Mouse (Mus musculus): ENCODE results near the gene Fastk. TPM values are rescaled to one million over a fixed set of nuclear protein-coding genes. Genes with fewer than 3 reads are reported as not detected.
A peak's percentile ranks its signal among the peaks of the same experiment; 100 is the strongest.

The Fastk gene
- polyA plus RNA-seq, 1 experiment from 2014 or later = 125 TPM

DNA sequence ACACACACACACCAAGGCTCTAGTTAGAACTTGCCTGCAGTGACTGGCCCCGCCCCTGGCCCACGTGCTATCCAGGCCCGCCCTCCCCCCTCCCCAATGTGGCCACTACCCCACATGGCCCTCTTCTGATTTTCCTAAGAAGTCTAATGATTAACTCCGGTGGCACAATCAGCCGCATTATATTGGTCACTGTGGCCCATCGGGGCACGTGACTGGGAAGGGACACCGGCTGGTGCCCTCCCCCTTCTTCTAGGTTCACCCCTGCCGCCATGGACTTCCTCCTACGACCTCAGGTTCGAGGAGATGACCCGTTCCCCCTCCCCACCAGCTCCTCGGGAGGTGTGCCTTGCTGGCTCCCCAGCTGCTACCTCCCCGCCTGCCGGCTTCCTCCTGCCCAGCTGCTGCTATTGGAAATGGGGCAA lies 17.1 kb downstream of the Fastk start:
- WGBS = 11% methylated on average over 15 of the region's 15 CpGs

DNA sequence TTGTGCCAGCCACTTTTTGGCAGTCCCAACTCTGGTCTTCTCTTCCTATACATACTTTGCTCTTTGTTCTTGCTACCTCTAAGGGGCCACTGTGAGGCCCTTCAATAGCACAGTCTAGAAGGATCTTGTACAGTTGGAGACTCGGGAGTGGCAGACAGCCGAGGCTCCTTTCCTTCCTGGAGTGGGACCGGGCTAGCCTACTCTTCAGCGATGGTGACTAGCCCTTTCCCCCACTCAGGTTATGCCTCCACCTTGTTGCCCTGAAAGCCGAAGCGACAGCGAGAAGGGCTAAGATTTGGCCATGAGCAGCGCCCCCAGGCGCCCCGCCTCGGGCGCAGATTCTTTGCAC lies 17.8 kb downstream of the Fastk start:
- Histone ChIP-seq H3K9ac (0 out of 2 replicates have a peak overlapping the region, but pooled peaks have one; percentile 10), H3K27me3 (no peaks in the 10 kb centered on the region), H3K4me1 (peaks cover 63% of the 10 kb centered on the region), H3K4me2 (peak overlapping the region; percentile 87), H3K36me3 (peaks cover 32% of the 10 kb centered on the region), H3K9me3 (replicated peaks) (no peaks in the 10 kb centered on the region), H3K27ac (peak overlapping the region; percentile 79), H3K4me3 (replicated peaks) (peak overlapping the region; percentile 78; the same call in 1 of the 2 replicates)
- no peak for ATAC-seq (replicated peaks; ENCODE audit: low FRiP score)
- WGBS = 21% methylated on average over 12 of the region's 12 CpGs

More for the DNA sequence above, 17.1 kb downstream of the Fastk start:
- Histone ChIP-seq H3K27ac (peak overlapping the region; percentile 79), H3K4me1 (peaks cover 55% of the 10 kb centered on the region), H3K4me3 (replicated peaks) (peak overlapping the region; percentile 78), H3K9me3 (replicated peaks) (no peaks in the 10 kb centered on the region), H3K4me2 (peak overlapping the region; percentile 87), H3K27me3 (no peaks in the 10 kb centered on the region), H3K36me3 (peaks cover 40% of the 10 kb centered on the region), H3K9ac (peak overlapping the region; percentile 8; the same call in 1 of the 2 replicates)
- peak; percentile 10 for ATAC-seq (replicated peaks; ENCODE audit: low FRiP score)

DNA sequence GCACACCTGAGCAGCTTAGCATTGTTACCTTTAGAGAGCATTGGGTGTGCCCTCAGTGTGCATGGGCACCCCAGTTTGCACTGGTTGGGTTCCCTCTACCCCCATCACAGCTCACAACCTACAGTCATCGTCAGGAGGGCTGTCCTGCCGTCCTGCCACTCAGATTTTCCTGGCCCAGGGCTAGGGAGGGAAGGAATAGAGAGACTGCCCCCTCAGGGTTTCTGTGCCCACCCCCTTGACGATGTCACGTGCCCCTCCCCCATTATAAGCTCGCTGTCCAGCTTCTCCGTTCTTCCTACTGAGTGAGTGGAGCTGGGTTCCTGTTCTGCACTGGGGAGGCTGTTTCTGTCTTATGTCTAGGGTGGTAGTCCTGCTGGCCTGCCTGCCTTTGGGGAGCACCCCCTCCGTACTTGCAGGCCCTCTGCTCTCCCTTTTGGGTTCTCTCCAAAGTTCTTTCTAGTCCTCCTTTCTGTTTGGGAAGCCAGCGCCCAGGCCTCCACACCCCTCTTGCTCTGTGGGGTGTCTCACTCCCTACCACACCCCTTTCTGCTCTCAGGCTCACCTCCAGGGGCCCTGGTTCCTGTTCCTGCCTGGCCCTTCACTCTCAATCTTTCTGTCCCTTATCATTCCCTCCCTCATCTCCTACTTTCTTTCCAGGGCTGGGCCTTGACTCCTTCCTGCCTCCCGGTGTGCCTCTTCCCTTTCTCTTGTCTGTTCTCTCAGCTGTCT lies 18.4 kb downstream of the Fastk start:
- 16% methylated on average over 9 of the region's 9 CpGs for WGBS
- H3K27ac ChIP-seq = peak overlapping the region; percentile 96; the same call in 1 of the 2 replicates
- H3K27me3 ChIP-seq = no peaks in the 10 kb centered on the region
- H3K9ac ChIP-seq = peak overlapping the region; percentile 72; the same call in 1 of the 2 replicates
- no peak for ATAC-seq (replicated peaks; ENCODE audit: low FRiP score)
- H3K9me3 ChIP-seq (replicated peaks) = no peaks in the 10 kb centered on the region
- peak overlapping the region; percentile 78 for H3K4me3 ChIP-seq (replicated peaks)
- peaks cover 65% of the 10 kb centered on the region for H3K4me1 ChIP-seq
- H3K36me3 ChIP-seq = peaks cover 27% of the 10 kb centered on the region
- H3K4me2 ChIP-seq = peak overlapping the region; percentile 87

DNA sequence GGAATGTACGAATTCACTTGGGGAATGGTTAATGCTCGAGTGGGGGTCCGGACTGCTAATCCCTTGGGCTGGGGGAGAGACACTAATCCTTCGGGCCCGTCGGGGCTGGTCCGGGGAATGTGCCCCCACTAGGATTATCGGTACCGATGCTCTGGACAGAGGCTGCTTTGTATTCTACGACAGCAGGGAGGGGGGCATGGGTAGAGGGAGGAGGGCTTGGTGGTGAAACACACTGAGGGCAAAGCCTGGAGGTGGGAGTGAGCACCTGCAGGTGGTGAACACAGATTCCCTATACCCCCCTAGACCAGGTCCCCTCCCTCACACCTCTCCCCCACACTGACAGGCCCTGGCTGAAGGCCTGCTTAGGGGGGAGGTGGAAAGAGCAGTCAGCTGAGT lies 19.1 kb downstream of the Fastk start:
- Histone ChIP-seq H3K4me1 (peaks cover 65% of the 10 kb centered on the region), H3K9me3 (replicated peaks) (no peaks in the 10 kb centered on the region), H3K27me3 (no peaks in the 10 kb centered on the region), H3K9ac (peak overlapping the region; percentile 72), H3K36me3 (peaks cover 27% of the 10 kb centered on the region), H3K27ac (peak overlapping the region; percentile 96), H3K4me3 (replicated peaks) (peak overlapping the region; percentile 78), H3K4me2 (peak overlapping the region; percentile 87)
- WGBS = under 1% methylated on average over 10 of the region's 10 CpGs
- ATAC-seq (replicated peaks; ENCODE audit: low FRiP score) = no peak

DNA sequence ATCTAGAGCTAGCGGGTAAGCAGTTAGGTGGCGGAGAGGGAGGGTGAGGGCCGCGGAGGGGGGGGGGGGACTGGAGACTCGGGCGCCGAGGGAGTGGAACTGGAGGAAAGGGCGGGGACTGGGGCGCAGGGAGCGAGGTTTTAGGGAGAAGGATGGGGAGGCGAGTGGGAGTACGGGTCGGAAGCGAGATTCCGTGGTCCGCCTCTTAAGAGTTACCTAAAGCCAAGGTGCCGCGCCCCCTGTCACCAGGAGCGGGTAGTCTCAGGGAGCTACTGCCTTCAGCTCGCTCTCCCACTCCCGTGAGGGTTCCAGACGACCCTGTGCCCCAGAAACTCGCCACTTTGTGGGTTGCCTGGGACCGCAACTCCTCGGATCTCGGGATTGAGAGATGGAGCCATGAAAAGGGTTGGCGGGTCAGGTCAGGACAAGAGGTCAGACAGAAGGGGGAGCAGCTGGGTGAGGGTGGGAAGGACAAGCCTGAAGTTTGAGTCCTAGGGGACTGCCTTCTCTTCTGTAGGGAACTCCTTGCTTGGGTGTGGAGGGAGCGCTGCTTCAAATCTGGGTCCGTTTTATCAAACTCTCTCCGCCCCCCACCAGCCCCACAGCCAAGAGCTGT lies 19.6 kb downstream of the Fastk start:
- H3K4me1 ChIP-seq = peaks cover 65% of the 10 kb centered on the region
- WGBS = under 1% methylated on average over 27 of the region's 30 CpGs
- ATAC-seq (replicated peaks; ENCODE audit: low FRiP score) = no peak; the same call in 1 of the 2 replicates

DNA sequence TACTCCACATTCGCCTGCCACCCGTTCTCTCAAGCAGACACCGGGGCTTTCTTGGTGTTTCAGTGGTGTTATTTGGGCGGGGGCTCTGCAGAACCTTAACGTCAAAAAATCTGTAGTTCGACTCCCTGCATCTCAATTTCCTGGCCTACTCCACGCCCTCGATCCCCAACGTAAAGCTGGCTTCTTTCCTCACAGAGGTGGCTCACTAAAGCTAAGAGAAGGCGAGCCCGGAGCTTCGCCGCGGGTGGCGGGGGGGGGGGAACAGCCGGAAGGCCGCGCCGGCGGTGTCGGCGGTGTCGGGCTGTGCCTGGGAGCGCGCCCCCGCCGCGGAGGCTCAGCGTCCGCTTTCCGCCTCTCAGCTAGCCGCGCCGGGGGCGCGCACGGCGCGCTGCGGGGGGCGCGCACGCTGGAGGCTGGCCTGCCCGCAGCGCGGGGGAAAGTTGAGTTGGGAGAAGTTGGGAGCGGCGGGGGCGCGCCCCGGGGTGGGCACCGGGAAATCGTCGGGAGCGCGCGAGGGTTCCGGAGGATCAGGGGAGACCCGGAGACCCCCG lies 20.2 kb downstream of the Fastk start:
- peak; percentile 19; the same call in 1 of the 2 replicates for ATAC-seq (replicated peaks; ENCODE audit: low FRiP score)
- Histone ChIP-seq H3K4me3 (replicated peaks) (peak overlapping the region; percentile 78), H3K4me2 (peak overlapping the region; percentile 87), H3K27me3 (no peaks in the 10 kb centered on the region), H3K4me1 (peaks cover 65% of the 10 kb centered on the region), H3K36me3 (peaks cover 25% of the 10 kb centered on the region), H3K27ac (peak overlapping the region; percentile 96), H3K9ac (peak overlapping the region; percentile 72), H3K9me3 (replicated peaks) (no peaks in the 10 kb centered on the region)
- WGBS = under 1% methylated on average over 59 of the region's 60 CpGs

More for the DNA sequence above, 19.6 kb downstream of the Fastk start:
- Histone ChIP-seq H3K4me3 (replicated peaks) (peak overlapping the region; percentile 78), H3K9ac (peak overlapping the region; percentile 72), H3K4me2 (peak overlapping the region; percentile 87), H3K27ac (peak overlapping the region; percentile 96), H3K9me3 (replicated peaks) (no peaks in the 10 kb centered on the region), H3K36me3 (peaks cover 27% of the 10 kb centered on the region), H3K27me3 (no peaks in the 10 kb centered on the region)

DNA sequence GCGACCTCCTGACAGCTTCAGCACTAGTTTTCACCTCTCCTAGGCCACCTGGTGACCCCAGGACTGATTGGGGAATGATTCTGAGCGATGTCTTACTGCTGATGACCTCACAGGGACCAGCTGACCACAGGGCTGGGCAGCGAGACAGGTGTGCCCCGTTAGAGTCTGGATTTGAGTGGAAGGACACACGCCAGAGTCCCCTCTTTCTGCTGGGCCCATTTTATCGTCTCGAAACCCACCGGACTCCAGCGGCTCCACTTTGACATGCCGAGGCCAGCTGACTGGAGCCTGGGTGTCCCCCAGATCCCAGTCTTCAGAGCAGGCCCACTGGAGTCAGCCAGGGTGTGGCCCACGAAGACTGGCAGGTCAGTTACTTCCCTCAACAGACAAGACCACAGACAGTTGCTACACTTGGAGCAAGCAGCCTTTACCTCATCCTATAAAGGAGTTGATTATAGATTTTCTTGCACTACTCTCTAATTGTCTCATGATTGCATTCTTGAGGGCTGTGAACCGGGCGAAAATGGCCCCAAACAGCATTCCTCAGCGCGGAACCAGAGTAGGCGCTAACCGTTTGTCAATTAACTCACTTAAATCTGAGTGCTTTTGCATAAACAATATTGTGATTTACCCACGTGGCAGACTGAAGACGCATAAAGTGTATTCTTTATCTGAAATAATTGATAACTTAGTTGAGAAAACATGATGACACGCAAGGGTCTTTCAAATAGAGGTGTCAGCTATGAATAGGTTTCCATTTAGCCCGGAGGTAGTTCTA lies 20.9 kb downstream of the Fastk start:
- H3K4me2 ChIP-seq = peak overlapping the region; percentile 87
- ATAC-seq (replicated peaks; ENCODE audit: low FRiP score) = no peak; the same call in none of the 2 replicates
- peak overlapping the region; percentile 72 for H3K9ac ChIP-seq
- peaks cover 25% of the 10 kb centered on the region for H3K36me3 ChIP-seq
- H3K27me3 ChIP-seq = no peaks in the 10 kb centered on the region
- peaks cover 60% of the 10 kb centered on the region for H3K4me1 ChIP-seq
- peak overlapping the region; percentile 78 for H3K4me3 ChIP-seq (replicated peaks)
- peak overlapping the region; percentile 96 for H3K27ac ChIP-seq
- WGBS = 10% methylated on average over 21 of the region's 21 CpGs
- no peaks in the 10 kb centered on the region for H3K9me3 ChIP-seq (replicated peaks)

DNA sequence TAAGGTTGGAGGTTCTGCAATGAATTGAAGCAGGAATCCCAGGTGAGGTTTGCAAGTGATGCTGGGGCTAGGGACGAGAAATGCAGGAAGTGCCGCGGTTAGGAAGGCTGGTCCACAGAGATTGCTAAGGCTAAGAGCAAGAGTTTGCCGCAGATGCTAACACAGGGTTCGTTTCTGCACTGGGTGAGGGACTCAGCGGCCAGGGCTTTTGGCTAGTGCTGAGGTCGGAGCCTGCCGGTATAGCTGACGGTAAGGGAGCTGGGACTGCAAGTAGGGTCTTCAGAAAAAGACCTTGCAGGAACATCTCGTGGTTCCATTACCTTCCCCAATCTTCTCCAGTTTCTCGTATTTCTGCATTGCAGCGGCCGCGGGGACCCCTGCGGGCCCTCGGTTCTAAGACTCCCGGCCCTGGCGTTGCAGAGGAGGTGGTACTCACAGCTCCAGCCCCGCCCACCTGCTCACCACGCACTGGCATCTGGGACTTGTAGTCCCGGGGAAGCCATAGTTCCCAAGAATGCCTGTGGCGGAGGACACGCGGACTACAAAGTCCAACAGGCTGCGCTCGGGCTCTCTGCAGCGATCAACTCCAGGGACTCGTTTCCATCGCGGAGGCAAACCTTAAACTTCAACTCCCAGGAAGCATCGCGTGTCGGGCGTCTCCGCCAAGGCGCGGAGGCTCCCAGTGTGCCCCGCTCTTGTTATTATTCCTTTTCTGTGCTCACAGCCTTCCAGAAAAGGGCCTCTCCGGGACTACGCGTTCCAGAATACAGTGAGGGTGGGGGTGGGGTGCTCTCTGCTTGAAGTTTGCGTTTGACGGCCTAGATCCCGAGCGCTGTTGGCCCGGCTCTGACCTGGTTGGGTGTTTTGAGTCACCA lies 21.7 kb downstream of the Fastk start, which contains the start of the genes Cdk5 and Slc4a2:
TSS of gene Cdk5 (minus strand) at position 402 of the 875 bp plus-strand sequence.
TSS of gene Slc4a2 (plus strand) at position 709 of the 875 bp plus-strand sequence.
- Histone ChIP-seq H3K4me1 (peaks cover 52% of the 10 kb centered on the region), H3K27ac (peak within 1 kb of the TSS; percentile 96), H3K27me3 (no peaks in the 10 kb centered on the region), H3K4me3 (replicated peaks) (peak within 1 kb of the TSS; percentile 78), H3K4me2 (peak within 1 kb of the TSS; percentile 87), H3K9me3 (replicated peaks) (no peaks in the 10 kb centered on the region), H3K36me3 (peaks cover 30% of the 10 kb centered on the region), H3K9ac (peak within 1 kb of the TSS; percentile 75)
- peak; percentile 93 for ATAC-seq (replicated peaks; ENCODE audit: low FRiP score)
- under 1% methylated on average over 46 of the region's 46 CpGs for whole genome bisulfite sequencing

DNA sequence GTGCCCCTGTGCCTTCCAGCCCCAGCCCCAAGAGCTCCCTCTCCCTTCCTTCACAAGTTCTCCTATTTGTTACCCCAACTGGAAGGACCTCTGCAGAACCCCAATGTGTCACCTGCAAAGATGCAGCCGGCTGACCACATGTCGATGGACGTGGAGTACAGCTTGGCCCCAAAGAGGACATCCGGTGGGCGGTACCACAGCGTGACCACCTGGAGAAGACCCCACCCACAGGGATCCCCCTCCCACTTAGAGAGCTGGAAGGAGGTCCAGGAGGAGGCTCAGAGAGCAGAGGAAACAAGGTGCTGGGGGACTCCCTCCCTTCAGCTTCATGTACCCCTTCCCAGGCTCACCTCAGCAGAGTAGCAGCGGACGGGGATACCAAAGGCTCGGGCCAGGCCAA lies 24.7 kb downstream of the Fastk start:
- H3K27ac ChIP-seq = no peak overlapping the region
- peaks cover 35% of the 10 kb centered on the region for H3K4me1 ChIP-seq
- WGBS = 86% methylated on average over 9 of the region's 9 CpGs
- H3K9ac ChIP-seq = no peak overlapping the region
- no peak for ATAC-seq (replicated peaks; ENCODE audit: low FRiP score)
- H3K36me3 ChIP-seq = peaks cover 30% of the 10 kb centered on the region
- H3K4me2 ChIP-seq = no peak overlapping the region
- no peak overlapping the region for H3K4me3 ChIP-seq (replicated peaks)
- H3K27me3 ChIP-seq = no peaks in the 10 kb centered on the region
- no peaks in the 10 kb centered on the region for H3K9me3 ChIP-seq (replicated peaks)

DNA sequence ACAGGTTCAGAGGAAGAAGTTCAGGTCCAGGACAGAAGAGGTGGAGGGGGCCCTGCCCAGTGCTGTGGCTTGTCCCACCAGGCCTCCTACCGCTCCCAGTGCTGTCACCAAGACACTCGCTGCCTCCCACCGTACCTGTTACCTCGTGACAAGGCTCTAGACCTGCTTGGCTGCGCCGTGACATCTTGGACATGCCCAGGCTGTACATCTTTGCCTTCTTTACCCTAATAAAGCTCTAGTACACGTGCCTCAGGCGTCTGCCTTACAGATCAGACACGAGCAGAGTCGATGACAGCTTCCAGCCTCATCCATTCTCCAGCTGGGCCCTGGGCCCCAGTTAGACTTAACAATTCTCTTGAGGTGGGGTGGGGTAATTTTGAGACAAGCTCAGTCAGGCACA lies 27.5 kb downstream of the Fastk start:
- no peak for ATAC-seq (replicated peaks; ENCODE audit: low FRiP score)
- no peaks in the 10 kb centered on the region for H3K27me3 ChIP-seq
- H3K4me2 ChIP-seq = no peak overlapping the region
- H3K9me3 ChIP-seq (replicated peaks) = no peaks in the 10 kb centered on the region
- H3K9ac ChIP-seq = no peak overlapping the region
- peaks cover 30% of the 10 kb centered on the region for H3K36me3 ChIP-seq
- no peak overlapping the region for H3K27ac ChIP-seq
- no peak overlapping the region for H3K4me3 ChIP-seq (replicated peaks)
- 91% methylated on average over 10 of the region's 10 CpGs for WGBS
- H3K4me1 ChIP-seq = peaks cover 31% of the 10 kb centered on the region
